Mouse (Mus musculus): ENCODE measurements around the gene Banp.

The Banp gene

DNA sequence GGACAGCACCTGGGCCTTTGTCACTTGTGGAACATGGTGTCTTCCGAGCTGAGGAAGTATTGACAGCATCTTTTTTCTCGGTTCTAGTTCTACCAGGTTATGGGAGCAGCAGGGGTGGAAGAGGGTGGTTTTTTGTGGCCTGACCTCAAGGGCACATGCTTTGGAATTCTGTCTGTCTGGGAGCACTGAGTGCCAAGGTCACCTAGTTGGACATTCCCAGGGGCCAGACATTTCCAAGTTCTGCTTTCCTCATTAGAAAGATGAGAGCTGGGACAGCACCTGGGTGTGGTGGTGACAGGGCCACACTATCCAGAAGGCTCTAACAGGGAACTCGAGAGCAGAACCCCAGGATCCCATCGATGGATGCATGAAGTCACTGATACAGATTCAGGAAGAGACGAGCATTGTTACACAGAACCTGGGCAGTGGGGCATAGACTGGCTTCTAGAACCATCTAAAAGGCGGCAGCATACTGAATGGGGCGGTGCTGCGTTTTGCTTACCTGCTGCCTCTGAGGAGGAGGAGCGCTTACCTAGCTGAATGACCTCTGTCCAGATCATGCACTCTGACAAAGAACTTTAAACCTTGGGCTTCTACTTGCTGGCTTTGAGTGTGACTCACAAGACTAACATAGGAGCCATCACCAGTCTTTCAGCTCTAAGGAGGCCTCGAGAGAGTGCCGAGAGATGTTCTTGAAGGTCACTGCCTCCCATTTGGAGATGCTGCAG, 31.4 kb downstream of the Banp start:
- no peak for DNase-seq (ENCODE audit: low spot score)

DNA sequence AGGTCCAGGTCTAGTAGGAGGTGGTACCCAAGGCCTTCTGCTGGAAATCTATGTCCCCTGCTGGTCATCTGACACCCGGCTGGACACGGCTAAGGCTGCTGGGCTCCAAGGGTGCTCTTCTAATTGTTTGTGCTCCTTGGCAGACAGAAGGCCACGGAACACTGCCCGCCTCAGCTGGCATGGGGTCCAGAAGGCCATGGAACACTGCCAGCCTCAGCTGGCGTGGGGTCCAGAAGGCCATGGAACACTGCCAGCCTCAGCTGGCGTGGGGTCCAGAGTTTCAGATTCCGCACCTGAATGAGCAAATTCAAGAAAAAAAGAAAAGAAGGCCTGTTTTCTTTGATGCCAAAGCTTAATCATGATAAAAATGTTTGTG, 32.0 kb downstream of the Banp start:
- no peak for DNase-seq (ENCODE audit: low spot score)

DNA sequence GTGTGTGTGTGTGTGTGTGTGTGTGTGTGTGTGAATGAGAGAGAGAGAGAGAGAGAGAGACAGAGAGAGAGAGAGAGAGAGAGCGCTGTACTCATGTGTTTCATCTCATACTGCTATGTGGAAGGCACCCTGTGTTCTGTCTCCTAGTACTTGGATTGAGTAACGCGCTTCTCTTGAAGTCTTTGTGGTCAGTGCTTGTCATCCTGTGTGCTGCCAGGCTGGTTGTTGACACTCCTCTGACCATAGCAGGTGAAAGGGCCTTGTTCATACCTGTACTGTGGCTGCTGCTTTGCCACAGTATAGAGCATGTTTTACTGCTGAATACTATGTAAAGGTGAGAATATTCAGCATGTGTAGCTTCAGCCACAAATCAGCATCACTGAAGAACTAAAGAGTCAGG, 36.1 kb downstream of the Banp start:
- DNase-seq (ENCODE audit: low spot score): no peak

DNA sequence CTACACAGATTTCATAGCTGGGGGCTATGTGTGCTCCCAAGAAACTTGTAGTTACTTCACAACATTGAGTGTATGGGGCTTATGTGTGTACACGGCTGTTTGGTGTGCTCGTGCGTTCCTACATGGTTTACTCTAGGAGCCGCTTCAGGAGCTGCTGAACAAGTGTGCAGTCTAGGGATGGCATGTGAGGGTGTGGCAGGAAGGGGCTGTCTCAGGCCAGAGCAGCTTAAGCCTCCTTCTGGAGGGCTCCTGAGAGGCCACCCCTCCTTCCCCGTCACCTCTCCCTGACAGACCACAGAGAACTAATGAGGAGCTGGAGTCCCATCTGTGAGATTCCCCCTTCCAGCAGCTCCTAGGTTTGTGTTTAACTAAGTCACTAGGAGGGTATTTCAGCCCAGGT, 38.3 kb downstream of the Banp start:
- DNase-seq (ENCODE audit: low spot score): no peak

DNA sequence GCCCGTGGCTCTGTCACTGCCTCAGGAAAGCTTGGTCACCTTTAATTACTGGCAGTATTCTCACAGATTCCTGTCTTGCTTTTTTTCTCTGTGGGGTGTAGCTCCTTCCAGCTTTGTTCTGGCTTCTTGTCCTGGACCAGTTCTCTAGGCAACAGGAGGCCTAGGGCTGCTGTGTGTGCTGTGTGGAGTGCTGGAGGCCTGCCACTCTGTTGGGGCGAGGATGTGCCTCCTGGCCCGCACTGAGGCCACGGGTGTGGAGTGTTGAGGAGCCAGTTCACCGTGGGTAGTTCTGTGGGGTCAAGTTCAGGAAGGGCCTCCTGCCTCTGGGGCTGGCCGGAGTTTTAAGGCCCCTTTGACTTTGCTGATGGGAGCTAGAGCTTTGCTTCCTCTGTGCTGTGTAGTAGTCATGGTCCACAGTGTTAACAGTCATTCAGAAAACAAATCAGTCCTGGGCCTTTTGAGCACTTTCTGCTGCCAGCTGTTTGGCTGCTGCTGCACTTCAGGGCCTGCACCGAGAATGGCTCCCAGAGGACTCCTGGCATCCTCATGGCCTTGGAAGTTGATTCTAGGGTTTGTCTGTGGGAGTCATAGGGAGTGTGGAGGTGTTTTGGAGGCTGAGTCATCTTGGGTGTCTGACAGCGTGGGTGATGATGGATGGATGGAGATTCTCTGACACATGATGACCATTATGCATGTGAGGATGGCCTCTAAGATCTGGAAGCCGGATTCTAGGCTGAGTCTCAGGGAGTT, 41.1 kb downstream of the Banp start:
- DNase-seq (ENCODE audit: low spot score): no peak

DNA sequence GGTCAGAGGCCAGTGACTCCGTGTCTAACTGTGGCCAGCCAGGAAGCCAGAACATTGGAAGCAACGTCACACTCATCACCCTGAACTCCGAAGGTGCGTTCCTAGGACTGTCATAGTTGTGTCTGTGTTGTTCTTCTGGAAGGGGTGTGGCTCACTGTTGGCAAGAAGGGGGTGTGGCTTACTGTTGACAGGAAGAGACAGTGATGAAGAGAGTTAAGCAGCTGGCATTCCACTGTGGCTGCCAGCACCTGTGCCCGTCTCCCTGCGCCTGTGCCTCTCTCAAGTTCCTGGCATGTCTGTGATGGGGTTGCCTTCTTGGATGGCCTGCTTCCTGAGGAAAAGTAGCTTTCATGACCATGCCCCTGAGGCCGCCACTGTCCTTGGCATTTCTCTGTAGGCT, 42.1 kb downstream of the Banp start:
- DNase-seq (ENCODE audit: low spot score): no peak

DNA sequence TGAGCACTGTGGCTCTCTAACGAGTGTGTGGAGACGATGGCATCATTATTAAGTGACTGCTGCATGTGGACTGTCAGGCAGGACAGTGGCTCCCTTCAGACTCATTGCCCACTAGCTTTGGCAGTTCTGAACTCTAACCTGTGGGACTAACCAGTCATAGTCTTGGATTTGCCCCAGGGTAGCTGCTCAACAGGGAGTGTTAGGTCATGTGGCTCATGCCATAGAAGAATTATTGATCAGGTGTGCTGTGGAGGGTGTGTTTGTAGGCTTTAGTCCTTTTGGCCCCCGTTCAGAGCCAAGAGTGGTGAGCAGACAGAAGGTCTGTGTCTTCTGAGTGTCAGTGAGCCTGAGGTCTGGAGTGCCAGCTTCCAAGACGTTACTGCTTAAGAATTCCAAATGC, 43.4 kb downstream of the Banp start:
- no peak for DNase-seq (ENCODE audit: low spot score)

DNA sequence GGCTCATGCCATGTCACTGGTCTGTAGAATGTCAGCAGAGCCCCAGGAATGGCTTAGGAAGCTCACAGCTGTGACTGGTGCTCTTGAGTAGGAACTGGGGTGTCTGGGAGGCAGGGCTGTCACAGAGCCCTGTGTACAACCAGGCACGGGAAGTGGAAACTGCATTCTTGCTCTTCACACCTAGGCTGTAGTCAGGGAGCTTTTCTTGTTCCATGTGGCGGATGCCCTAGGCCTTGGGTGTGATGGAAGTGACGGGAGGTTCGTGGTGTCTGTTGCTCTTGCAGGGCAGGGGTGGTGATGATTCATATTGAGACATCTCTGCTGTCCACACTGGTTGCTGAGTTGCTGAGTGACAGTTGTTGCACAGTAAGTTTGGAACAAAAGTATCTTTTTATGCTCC, 45.6 kb downstream of the Banp start:
- DNase-seq (ENCODE audit: low spot score): no peak

DNA sequence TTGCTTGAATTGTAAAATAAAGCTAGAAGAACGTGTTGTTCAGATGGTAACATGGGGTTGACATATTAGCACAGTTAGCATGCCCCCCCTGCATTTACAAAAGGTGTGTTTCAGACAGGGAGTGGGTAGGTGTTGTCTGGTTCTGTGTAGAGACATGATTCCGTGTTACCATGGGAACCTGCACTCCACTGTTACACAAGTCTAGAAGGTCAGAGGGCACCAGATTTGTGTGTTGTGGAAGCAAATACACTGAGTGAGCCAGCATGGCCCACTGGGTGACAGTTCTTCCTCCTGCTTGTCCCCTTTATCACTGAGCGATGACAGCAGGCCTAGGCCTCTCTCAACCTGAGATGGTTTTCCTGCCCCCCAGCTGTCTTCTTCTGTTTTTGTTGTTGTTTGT, 46.3 kb downstream of the Banp start:
- DNase-seq (ENCODE audit: low spot score): no peak

DNA sequence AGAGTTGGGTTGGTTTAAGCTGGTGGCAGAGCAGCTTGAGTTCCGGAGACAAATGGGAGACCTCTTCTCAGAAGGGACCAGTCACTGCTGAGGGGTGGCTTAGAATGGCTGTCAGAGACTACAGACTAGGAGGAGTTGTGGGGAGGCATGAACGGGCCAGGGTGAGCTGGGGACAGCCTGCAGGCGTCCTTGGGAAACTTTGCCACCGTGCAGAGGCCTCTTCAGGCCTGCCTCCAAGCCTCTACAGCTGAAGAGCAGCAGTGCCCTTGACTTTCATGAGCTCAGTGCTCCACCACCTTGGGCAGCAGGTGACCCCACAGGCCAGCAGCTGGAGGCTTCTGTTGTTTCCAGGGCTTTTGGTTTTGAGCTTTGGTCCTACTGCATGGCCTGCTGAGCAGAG, 49.1 kb downstream of the Banp start:
- no peak for DNase-seq (ENCODE audit: low spot score)

DNA sequence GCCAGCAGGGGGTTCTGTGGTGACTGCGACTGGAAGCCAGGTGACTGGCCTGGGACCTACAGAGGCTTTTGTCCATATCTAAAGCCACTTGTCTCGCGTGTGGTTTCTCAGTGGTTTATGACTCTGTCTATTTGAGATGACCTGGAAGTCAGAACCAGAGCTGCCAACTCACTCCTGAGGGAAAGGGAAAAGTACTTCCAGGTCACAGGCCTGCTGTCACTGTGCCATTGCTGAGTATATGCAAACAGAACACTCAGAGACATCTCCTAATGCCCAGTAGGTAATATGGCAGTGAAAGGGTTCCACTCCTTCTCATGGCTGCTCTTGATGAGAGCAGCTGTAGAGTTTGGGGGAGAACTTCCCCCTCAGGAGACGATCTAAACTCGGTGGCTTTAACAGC, 49.7 kb downstream of the Banp start:
- no peak for DNase-seq (ENCODE audit: low spot score)

DNA sequence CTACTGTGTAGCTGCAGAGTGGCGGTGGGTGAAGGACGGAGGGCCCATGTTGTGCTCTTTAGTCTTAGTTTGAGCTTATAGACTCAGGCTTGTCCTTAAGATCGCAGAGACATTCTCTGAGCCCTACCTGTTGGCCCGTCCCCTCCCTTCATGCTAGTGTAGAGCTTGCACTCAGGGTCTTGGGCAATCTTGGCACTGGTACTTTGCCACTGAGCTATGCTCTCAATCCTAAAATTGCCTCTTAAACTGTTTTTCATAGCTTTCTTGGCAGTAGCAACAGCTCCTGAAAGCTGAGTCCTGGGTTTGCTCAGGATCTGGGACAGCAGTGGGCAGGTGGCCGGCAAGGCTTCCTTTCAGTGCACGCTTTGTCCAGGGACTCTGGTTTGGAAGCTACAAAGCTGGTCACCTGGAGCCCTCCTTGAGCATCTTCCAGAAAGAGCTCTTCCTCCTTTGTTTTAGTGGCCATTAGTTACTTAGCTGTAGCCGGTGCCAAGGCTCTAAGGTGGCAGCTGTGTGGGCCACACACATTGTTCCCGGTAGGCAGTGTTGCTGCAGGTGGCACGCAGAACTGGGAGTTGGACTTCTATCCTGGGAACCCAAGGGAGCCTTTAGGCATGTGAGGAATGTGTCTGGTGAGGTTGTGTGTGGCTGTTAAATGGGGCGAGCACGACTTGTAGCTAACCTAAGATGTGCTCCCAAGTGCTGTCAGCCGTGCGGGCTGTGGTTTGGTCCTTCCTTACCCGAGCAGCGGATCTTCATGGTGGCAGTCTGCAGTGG, 52.0 kb downstream of the Banp start:
- DNase-seq (ENCODE audit: low spot score): no peak

DNA sequence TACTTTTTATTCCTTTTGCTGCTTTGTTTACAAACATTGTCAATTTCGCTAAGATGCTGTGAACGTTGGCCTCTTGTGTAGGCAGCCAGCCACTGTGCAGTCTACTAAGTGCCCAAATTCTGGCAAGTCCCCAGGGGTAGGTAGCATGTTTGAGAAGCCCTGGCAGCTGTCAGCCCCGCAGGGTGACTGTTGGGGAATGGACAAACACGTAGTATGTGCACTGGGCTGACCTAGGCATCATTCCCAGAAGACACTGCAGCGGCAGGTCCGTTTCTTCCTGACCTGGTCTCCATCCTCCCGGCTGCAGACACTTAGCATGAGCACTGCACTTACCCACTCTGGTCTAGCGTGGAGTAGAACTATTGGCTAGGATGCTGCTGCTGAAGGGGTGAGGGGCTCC, 54.1 kb downstream of the Banp start:
- no peak for DNase-seq (ENCODE audit: low spot score)

DNA sequence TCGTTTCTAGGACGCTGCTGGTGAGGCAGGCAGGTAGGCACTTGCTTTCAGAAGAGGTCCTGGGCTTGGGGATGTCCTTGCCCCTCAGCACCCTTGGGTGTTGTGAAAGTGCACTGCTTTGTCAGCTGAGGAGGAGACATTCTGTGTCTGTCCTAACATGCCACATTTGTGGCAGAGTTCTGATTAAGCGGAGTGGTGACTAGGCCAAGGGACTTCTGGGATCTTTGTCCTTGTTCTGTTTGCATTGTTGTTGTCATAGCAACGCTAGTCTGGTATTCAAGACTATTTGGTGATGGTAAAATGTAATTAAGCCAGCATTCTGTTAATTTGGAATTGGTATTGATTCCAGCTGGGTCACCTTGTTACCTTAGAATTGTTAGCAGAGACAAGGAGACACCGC, 54.6 kb downstream of the Banp start:
- no peak for DNase-seq (ENCODE audit: low spot score)

DNA sequence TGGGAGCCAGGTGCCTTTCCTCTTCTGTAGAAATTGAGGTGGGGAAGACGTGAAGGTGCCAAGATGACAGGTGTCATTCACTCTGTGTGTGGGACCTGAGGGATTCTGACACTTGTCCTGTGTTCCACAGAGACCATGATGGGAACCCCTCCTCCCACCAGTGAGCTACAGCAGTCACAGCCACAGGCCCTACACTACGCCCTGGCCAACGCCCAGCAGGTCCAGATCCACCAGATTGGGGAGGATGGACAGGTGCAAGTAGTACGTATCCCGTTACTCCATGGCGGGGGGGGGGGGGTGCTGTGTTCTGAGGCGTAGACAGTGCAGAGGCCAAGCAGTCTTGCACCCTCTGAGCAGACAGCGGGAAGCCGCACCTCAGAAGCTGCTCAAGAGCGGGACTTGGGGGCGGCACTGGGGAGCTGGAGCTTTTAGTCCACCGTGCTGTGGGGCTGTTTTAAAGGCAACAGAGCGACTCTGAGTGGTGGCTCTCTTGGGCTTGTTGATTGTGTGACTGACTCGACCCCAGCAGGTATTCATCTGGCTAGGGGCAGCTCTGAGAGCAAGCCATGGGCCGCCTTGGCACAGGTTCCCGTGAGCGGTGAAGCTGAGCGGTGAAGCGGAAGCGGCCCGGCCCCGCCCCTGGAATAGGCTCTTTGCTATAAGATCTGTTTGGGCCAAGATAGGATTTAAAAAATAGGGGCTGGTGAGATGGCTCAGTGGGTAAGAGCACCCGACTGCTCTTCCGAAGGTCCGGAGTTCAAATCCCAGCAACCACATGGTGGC, 56.1 kb downstream of the Banp start:
- DNase-seq (ENCODE audit: low spot score): no peak

DNA sequence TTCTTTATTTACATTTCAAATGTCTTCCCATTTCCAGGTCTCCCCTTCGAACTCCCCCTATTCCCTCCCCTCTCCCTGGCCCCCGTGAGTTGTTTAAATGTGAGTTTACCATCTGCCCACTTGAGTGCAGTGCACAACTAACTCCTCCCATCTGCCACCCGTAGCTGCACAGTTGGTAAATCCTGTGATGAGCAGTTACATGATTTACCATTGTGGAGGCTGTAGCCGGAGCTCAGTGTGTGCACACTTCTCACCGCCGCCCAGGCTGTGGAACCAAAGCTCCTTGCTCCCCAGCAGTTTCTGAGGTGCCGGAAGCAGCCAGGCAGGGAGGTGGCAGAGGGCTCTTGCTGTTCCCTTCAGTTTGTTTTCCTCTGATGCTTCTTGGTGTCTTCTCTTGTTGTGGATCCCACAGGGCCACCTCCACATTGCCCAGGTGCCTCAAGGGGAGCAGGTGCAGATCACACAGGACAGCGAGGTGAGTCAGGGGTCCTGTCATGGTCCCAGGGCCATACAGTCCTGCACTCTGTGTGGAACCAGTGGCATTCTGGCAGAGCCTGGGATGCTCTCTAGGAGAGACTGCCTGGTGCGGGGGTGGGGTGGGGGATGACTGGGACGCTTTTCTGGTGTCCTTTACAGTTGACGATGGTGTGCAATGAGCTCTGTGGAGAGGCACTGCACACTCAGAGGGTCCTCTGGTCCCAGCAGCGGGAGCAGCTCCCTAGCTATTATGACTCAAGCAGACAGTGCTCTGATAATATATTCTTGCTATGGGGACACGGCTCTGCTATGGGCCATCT, 57.3 kb downstream of the Banp start:
- no peak for DNase-seq (ENCODE audit: low spot score)

DNA sequence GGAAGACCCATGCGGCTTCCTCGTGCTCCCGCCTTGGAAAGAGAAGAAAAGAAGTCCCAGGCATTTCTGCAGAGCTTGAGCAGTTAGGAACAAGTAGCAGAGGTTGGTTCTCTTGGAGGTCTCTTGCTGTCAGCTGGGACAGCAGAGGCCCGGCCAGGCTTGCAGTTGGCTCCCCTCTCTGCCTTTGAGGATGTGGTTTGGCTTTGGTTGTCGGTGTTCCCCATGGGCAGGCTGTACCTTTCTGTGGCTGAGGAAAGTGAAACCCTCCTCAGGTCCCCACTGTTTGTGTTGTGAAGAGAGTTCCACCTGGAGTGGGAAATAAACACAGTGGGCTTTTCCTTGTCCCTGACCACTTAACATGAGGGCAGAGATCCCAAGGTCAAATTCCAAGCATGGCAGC, 58.8 kb downstream of the Banp start:
- no peak for DNase-seq (ENCODE audit: low spot score)

DNA sequence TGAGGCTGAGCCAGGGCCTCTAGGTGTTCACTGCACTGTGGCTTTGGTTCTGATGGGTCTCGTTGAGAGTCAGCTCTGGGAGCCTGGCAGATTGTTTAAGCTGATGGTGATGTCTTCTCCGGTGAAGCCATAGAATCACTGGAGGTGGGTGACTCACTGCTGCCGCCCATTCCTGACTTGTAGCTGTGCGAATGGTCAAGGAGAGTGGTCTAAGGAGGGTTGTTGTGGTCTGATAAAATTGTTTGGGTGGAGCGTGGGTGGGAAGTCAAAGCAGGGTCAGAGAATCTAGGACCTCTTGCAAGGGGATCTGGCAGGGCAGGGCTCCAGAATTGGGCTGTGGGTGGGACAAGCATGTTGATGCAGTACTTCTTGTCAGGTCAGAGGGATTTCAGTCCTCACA, 61.1 kb downstream of the Banp start:
- DNase-seq (ENCODE audit: low spot score): no peak

DNA sequence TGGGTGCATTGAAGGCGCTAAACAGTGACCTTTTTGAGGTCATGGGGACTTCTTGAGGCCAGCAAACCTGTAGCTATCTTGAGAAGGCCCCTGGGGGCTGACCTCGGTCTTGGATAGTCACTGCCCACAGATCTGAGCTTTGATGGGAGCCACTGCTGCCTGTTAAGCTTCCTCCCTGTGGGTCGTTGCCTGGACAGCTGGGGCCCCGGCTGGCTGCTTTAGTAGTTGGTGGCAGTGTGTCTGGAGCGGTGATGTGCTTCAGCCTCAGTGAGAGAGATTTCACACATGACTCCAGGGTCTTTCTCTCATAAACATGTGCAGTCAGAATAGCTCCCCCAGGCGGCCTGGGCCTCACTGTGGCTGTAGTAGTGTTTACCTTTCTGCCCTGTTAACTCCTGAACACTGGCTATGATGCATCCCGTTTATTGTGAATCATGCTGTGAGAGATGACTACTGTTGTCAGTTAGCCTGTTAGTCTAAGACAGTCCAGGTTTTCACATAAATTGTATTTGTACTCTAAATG, 61.6 kb downstream of the Banp start:
- no peak for DNase-seq (ENCODE audit: low spot score)

DNA sequence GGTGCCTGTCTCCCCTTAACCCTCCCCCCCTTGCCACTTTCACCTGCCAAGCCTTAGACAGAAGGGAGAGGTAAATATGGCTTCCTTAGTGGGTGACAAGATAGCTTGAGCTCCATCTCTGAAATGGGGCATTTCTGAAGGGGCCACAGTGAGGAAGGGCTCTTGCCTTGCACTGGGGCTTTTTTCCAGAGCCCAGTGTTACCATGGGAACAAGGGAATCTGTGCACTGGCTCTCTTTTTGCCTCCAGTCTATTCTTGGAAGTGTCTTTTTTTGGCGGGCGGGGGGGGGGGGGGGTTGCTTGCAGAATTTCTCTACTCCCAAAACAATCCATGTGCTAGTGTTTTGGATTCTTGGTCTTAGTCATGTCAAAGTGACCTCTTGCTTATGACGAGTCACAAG, 65.1 kb downstream of the Banp start:
- no peak for DNase-seq (ENCODE audit: low spot score)

Data from c-Kit-positive CD71-positive TER-119-positive erythroid progenitor cells, embryonic 14.5 days (primary cell).